Mouse (Mus musculus) liver, embryonic 14.5 days (tissue): ENCODE results near the gene Lrrc3b.

Experiments used
- CTCF ChIP-seq: IDR thresholded peaks from 2 replicates; pipeline ENCODE4 v1.5.1; 2016; ENCODE audit warnings: antibody characterized with exemption, low read depth, control low read depth
- EP300 ChIP-seq: IDR thresholded peaks from 2 replicates; pipeline ENCODE4 v1.6.1; 2016; ENCODE audit warnings: antibody characterized with exemption, low read depth

GRCm38 (mm10) chr14:15331370-15331769 lies 107.4 kb downstream of the Lrrc3b start:
- TF ChIP-seq CTCF (no peak), EP300 (no peak)
